Mouse (Mus musculus): ENCODE data around the gene Tmem163. TPM values are rescaled to one million over a fixed set of nuclear protein-coding genes. Genes with fewer than 3 reads are reported as not detected.

The Tmem163 gene
- polyA plus RNA-seq, 2 experiments, result 0.13 to 0.27 TPM

DNA sequence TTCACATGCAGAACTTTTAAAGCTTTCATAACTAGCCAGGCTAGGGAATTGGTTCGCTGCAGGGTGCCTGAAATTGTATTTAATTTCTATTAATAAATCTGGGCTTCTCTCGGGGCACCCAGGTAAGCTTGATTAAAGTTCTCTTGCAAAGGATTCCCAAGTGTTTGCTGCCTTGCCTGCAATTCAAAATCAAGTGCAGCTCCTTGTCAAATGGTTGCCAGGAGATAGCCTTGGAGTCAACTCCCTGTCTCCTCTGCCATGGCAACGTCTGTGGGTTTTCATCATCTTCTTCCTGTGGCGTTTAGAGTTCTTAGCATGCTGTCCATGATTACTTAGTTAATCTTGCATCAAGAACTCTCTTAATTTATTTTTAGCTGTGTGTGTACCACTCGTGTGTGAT is 26.9 kb upstream of the Tmem163 start:
- Histone ChIP-seq H3K27me3 (ENCODE audit: control insufficient read depth, insufficient read depth, low read length) (no peaks in the 10 kb centered on the region), H3K36me3 (replicated peaks; ENCODE audit: control insufficient read depth, insufficient read depth, low read depth) (no peaks in the 10 kb centered on the region), H3K9ac (replicated peaks) (no peak overlapping the region), H3K4me2 (ENCODE audit: low read depth) (no peak overlapping the region), H3K4me1 (replicated peaks; ENCODE audit: control insufficient read depth in 2 of 2, insufficient read depth in 2 of 2, low read length in 1 of 2) (no peaks in the 10 kb centered on the region), H3K27ac (no peak overlapping the region), H3K4me3 (ENCODE audit: insufficient read depth in 1 of 2, low read depth in 2 of 2, low read length in 2 of 2) (no peak overlapping the region), H3K9me3 (ENCODE audit: control insufficient read depth, low read length) (no peaks in the 10 kb centered on the region)
- DNase-seq (ENCODE audit: low read depth in 3 of 3, low spot score in 3 of 3) (no peak), ATAC-seq (ENCODE audit: insufficient read depth) (no peak)
- TF ChIP-seq EP300 (IDR thresholded peaks at IDR 0.05; ENCODE audit: low read depth) (no peak), CTCF (IDR thresholded peaks at IDR 0.05; ENCODE audit: low read depth) (no peak)
- 59% methylated on average over 5 of the region's 5 CpGs for WGBS (ENCODE audit: insufficient replicate concordance)

GRCm38 (mm10) chr1:127702187-127702586 is 22.8 kb upstream of the Tmem163 start:
- 67% methylated on average over 1 of the region's 1 CpGs for WGBS (ENCODE audit: insufficient replicate concordance)
- no peak for ATAC-seq (ENCODE audit: insufficient read depth)
- Histone ChIP-seq H3K4me1 (replicated peaks; ENCODE audit: control insufficient read depth in 2 of 2, insufficient read depth in 2 of 2, low read length in 1 of 2) (no peaks in the 10 kb centered on the region), H3K9me3 (ENCODE audit: control insufficient read depth, low read length) (no peaks in the 10 kb centered on the region), H3K36me3 (replicated peaks; ENCODE audit: control insufficient read depth, insufficient read depth, low read depth) (no peaks in the 10 kb centered on the region), H3K27me3 (ENCODE audit: control insufficient read depth, insufficient read depth, low read length) (no peaks in the 10 kb centered on the region), H3K9ac (replicated peaks) (no peak overlapping the region), H3K27ac (no peak overlapping the region), H3K4me2 (ENCODE audit: low read depth) (no peak overlapping the region), H3K4me3 (ENCODE audit: insufficient read depth in 1 of 2, low read depth in 2 of 2, low read length in 2 of 2) (no peak overlapping the region)
- DNase-seq (ENCODE audit: low read depth in 3 of 3, low spot score in 3 of 3), result peak in 1 of 3 experiments; percentile 5
- peak; percentile 63 for TF ChIP-seq CTCF (IDR thresholded peaks at IDR 0.05; ENCODE audit: low read depth)
- TF ChIP-seq EP300 (IDR thresholded peaks at IDR 0.05; ENCODE audit: low read depth), result no peak

GRCm38 (mm10) chr1:127696533-127696932 is 17.2 kb upstream of the Tmem163 start:
- Histone ChIP-seq H3K27me3 (ENCODE audit: control insufficient read depth, insufficient read depth, low read length) (no peaks in the 10 kb centered on the region), H3K4me3 (ENCODE audit: insufficient read depth in 1 of 2, low read depth in 2 of 2, low read length in 2 of 2) (no peak overlapping the region), H3K9me3 (ENCODE audit: control insufficient read depth, low read length) (no peaks in the 10 kb centered on the region), H3K27ac (no peak overlapping the region), H3K4me2 (ENCODE audit: low read depth) (no peak overlapping the region), H3K36me3 (replicated peaks; ENCODE audit: control insufficient read depth, insufficient read depth, low read depth) (no peaks in the 10 kb centered on the region), H3K4me1 (replicated peaks; ENCODE audit: control insufficient read depth in 2 of 2, insufficient read depth in 2 of 2, low read length in 1 of 2) (no peaks in the 10 kb centered on the region), H3K9ac (replicated peaks) (no peak overlapping the region)
- TF ChIP-seq EP300 (IDR thresholded peaks at IDR 0.05; ENCODE audit: low read depth), result no peak
- peak; percentile 58 for TF ChIP-seq CTCF (IDR thresholded peaks at IDR 0.05; ENCODE audit: low read depth)
- DNase-seq (ENCODE audit: low read depth in 3 of 3, low spot score in 3 of 3) (peak in 2 of 3 experiments; percentile 13 to 28), ATAC-seq (ENCODE audit: insufficient read depth) (no peak)
- 22% methylated on average over 2 of the region's 2 CpGs for WGBS (ENCODE audit: insufficient replicate concordance)

GRCm38 (mm10) chr1:127677661-127678580 is 1.4 kb downstream of the Tmem163 start:
- no peak for TF ChIP-seq CTCF (IDR thresholded peaks at IDR 0.05; ENCODE audit: low read depth)
- no peak for TF ChIP-seq EP300 (IDR thresholded peaks at IDR 0.05; ENCODE audit: low read depth)
- H3K4me1 ChIP-seq (replicated peaks; ENCODE audit: control insufficient read depth in 2 of 2, insufficient read depth in 2 of 2, low read length in 1 of 2), result no peaks in the 10 kb centered on the region
- no peak for ATAC-seq (ENCODE audit: insufficient read depth)
- peak overlapping the region; percentile 12 to 43; a peak in 3 of 4 replicates for H3K4me3 ChIP-seq (ENCODE audit: insufficient read depth in 1 of 2, low read depth in 2 of 2, low read length in 2 of 2)
- no peak overlapping the region for H3K27ac ChIP-seq
- no peak for DNase-seq (ENCODE audit: low read depth in 3 of 3, low spot score in 3 of 3)
- peak overlapping the region; percentile 56 for H3K4me2 ChIP-seq (ENCODE audit: low read depth)
- H3K36me3 ChIP-seq (replicated peaks; ENCODE audit: control insufficient read depth, insufficient read depth, low read depth), result no peaks in the 10 kb centered on the region
- no peaks in the 10 kb centered on the region for H3K9me3 ChIP-seq (ENCODE audit: control insufficient read depth, low read length)
- H3K27me3 ChIP-seq (ENCODE audit: control insufficient read depth, insufficient read depth, low read length), result peaks cover 51% of the 10 kb centered on the region
- no peak overlapping the region for H3K9ac ChIP-seq (replicated peaks)
- WGBS (ENCODE audit: insufficient replicate concordance), result 3% methylated on average over 56 of the region's 64 CpGs

- Histone ChIP-seq H3K27ac (no peak overlapping the region), H3K9me3 (ENCODE audit: control insufficient read depth, low read length) (no peaks in the 10 kb centered on the region), H3K27me3 (ENCODE audit: control insufficient read depth, insufficient read depth, low read length) (peaks cover 51% of the 10 kb centered on the region), H3K9ac (replicated peaks) (no peak overlapping the region), H3K4me3 (ENCODE audit: insufficient read depth in 1 of 2, low read depth in 2 of 2, low read length in 2 of 2) (peak overlapping the region; percentile 12 to 43), H3K4me2 (ENCODE audit: low read depth) (peak overlapping the region; percentile 56), H3K36me3 (replicated peaks; ENCODE audit: control insufficient read depth, insufficient read depth, low read depth) (no peaks in the 10 kb centered on the region), H3K4me1 (replicated peaks; ENCODE audit: control insufficient read depth in 2 of 2, insufficient read depth in 2 of 2, low read length in 1 of 2) (no peaks in the 10 kb centered on the region)
- TF ChIP-seq CTCF (IDR thresholded peaks at IDR 0.05; ENCODE audit: low read depth) (no peak), EP300 (IDR thresholded peaks at IDR 0.05; ENCODE audit: low read depth) (no peak)
- WGBS (ENCODE audit: insufficient replicate concordance), result 1% methylated on average over 44 of the region's 44 CpGs
- no peak for DNase-seq (ENCODE audit: low read depth in 3 of 3, low spot score in 3 of 3)
- no peak for ATAC-seq (ENCODE audit: insufficient read depth)
These were observed 2.2 kb downstream of the Tmem163 start for GRCm38 (mm10) chr1:127677131-127677631.
